Mouse (Mus musculus): ENCODE results near the gene Ppp1r16b. TPM values are rescaled to one million over a fixed set of nuclear protein-coding genes. Genes with fewer than 3 reads are reported as not detected.
A peak's percentile ranks its signal among the peaks of the same experiment; 100 is the strongest.

The Ppp1r16b gene
- polyA plus RNA-seq, 1 experiment from 2014 or later = 27.7 TPM

GRCm38 (mm10) chr2:158682344-158683037 is 17.3 kb downstream of the Ppp1r16b start:
- H3K4me2 ChIP-seq (ENCODE audit: low read length) = no peak overlapping the region
- no peak for ATAC-seq
- peaks cover 29% of the 10 kb centered on the region for H3K4me1 ChIP-seq (ENCODE audit: control insufficient read depth, insufficient read depth, low read length)
- peak overlapping the region; percentile 39; the same call in 1 of the 2 replicates for H3K27ac ChIP-seq (ENCODE audit: low read length)
- H3K36me3 ChIP-seq (ENCODE audit: control insufficient read depth, insufficient read depth, low read length) = no peaks in the 10 kb centered on the region
- H3K9ac ChIP-seq (ENCODE audit: low read depth, low read length) = no peak overlapping the region
- H3K27me3 ChIP-seq (ENCODE audit: control insufficient read depth, insufficient read depth, low read depth, low read length) = no peaks in the 10 kb centered on the region
- WGBS = 62% methylated on average over 11 of the region's 11 CpGs
- H3K4me3 ChIP-seq (ENCODE audit: low read depth, low read length) = no peak overlapping the region
- H3K9me3 ChIP-seq (replicated peaks; ENCODE audit: control insufficient read depth, low read length, poor library complexity, severe bottlenecking) = no peaks in the 10 kb centered on the region

GRCm38 (mm10) chr2:158683038-158683413 is 17.8 kb downstream of the Ppp1r16b start:
- H3K9me3 ChIP-seq (replicated peaks; ENCODE audit: control insufficient read depth, low read length, poor library complexity, severe bottlenecking) = no peaks in the 10 kb centered on the region
- peak overlapping the region; percentile 31; the same call in 1 of the 2 replicates for H3K27ac ChIP-seq (ENCODE audit: low read length)
- H3K4me2 ChIP-seq (ENCODE audit: low read length) = no peak overlapping the region
- peak; percentile 56 for ATAC-seq
- H3K4me3 ChIP-seq (ENCODE audit: low read depth, low read length) = no peak overlapping the region
- no peaks in the 10 kb centered on the region for H3K36me3 ChIP-seq (ENCODE audit: control insufficient read depth, insufficient read depth, low read length)
- H3K27me3 ChIP-seq (ENCODE audit: control insufficient read depth, insufficient read depth, low read depth, low read length) = no peaks in the 10 kb centered on the region
- no peak overlapping the region for H3K9ac ChIP-seq (ENCODE audit: low read depth, low read length)
- peaks cover 29% of the 10 kb centered on the region for H3K4me1 ChIP-seq (ENCODE audit: control insufficient read depth, insufficient read depth, low read length)
- WGBS = 12% methylated on average over 4 of the region's 4 CpGs

DNA sequence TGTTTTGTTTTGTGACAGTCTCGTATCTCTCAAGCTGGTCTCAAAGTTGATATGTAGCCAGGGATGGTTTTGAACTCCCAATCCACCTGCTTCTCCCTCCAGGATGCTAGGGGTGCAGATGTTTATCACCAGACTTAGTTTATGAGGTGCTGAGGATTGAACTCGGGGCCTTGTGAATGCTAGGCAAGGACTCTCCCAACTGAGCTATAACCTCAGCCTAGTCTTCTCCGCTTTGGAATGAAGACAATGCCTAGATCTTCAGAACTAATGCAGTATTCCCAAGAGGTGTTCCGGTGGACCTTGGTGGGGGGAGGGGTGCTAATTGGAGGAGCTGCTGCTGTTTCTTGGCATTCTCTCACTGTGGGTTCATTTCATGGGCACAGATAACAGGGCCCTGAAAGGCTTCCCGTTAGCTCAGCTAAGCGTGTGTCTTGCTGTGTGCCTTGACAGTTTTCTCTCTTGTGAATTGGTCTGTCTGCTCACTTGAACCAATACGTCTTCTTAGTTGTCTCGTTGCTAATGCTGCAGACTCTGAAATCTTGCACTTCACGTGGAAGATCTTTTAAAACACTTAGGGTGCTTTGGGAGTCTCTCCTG is 19.1 kb downstream of the Ppp1r16b start:
- no peak overlapping the region for H3K27ac ChIP-seq (ENCODE audit: low read length)
- H3K4me1 ChIP-seq (ENCODE audit: control insufficient read depth, insufficient read depth, low read length) = peaks cover 29% of the 10 kb centered on the region
- H3K9ac ChIP-seq (ENCODE audit: low read depth, low read length) = no peak overlapping the region
- 51% methylated on average over 9 of the region's 9 CpGs for WGBS
- no peaks in the 10 kb centered on the region for H3K36me3 ChIP-seq (ENCODE audit: control insufficient read depth, insufficient read depth, low read length)
- no peak overlapping the region for H3K4me2 ChIP-seq (ENCODE audit: low read length)
- no peaks in the 10 kb centered on the region for H3K9me3 ChIP-seq (replicated peaks; ENCODE audit: control insufficient read depth, low read length, poor library complexity, severe bottlenecking)
- H3K27me3 ChIP-seq (ENCODE audit: control insufficient read depth, insufficient read depth, low read depth, low read length) = no peaks in the 10 kb centered on the region
- no peak for ATAC-seq
- H3K4me3 ChIP-seq (ENCODE audit: low read depth, low read length) = no peak overlapping the region

DNA sequence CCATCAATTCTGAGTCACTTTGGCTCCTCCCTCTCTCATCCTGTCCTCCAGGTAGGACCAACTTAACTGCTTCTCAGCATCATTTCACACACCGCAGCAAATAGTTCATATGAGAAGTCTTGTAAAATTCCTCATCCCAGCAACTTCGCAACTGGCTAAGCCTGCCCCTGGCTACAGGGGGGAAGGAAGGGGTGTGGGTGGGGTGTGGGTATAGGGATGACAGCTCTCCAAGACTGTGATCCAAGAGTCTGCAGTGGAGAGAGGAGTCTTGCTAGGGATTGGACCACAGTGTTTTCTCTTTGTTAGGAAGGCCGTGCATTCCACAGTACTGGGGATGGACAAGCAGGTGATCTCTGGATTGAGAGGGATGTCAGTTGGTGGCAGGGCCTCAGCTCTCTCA is 19.7 kb downstream of the Ppp1r16b start:
- ATAC-seq = no peak
- peaks cover 34% of the 10 kb centered on the region for H3K4me1 ChIP-seq (ENCODE audit: control insufficient read depth, insufficient read depth, low read length)
- 80% methylated on average over 3 of the region's 3 CpGs for WGBS
- no peak overlapping the region for H3K9ac ChIP-seq (ENCODE audit: low read depth, low read length)
- no peak overlapping the region for H3K27ac ChIP-seq (ENCODE audit: low read length)
- no peaks in the 10 kb centered on the region for H3K27me3 ChIP-seq (ENCODE audit: control insufficient read depth, insufficient read depth, low read depth, low read length)
- H3K36me3 ChIP-seq (ENCODE audit: control insufficient read depth, insufficient read depth, low read length) = no peaks in the 10 kb centered on the region
- H3K9me3 ChIP-seq (replicated peaks; ENCODE audit: control insufficient read depth, low read length, poor library complexity, severe bottlenecking) = no peaks in the 10 kb centered on the region
- H3K4me2 ChIP-seq (ENCODE audit: low read length) = no peak overlapping the region
- no peak overlapping the region for H3K4me3 ChIP-seq (ENCODE audit: low read depth, low read length)

GRCm38 (mm10) chr2:158686394-158686793 is 21.2 kb downstream of the Ppp1r16b start:
- ATAC-seq = no peak
- Histone ChIP-seq H3K36me3 (ENCODE audit: control insufficient read depth, insufficient read depth, low read length) (no peaks in the 10 kb centered on the region), H3K27ac (ENCODE audit: low read length) (no peak overlapping the region), H3K9me3 (replicated peaks; ENCODE audit: control insufficient read depth, low read length, poor library complexity, severe bottlenecking) (no peaks in the 10 kb centered on the region), H3K4me2 (ENCODE audit: low read length) (no peak overlapping the region), H3K27me3 (ENCODE audit: control insufficient read depth, insufficient read depth, low read depth, low read length) (no peaks in the 10 kb centered on the region), H3K4me3 (ENCODE audit: low read depth, low read length) (no peak overlapping the region), H3K9ac (ENCODE audit: low read depth, low read length) (no peak overlapping the region), H3K4me1 (ENCODE audit: control insufficient read depth, insufficient read depth, low read length) (peaks cover 35% of the 10 kb centered on the region)
- WGBS = 71% methylated on average over 2 of the region's 2 CpGs

DNA sequence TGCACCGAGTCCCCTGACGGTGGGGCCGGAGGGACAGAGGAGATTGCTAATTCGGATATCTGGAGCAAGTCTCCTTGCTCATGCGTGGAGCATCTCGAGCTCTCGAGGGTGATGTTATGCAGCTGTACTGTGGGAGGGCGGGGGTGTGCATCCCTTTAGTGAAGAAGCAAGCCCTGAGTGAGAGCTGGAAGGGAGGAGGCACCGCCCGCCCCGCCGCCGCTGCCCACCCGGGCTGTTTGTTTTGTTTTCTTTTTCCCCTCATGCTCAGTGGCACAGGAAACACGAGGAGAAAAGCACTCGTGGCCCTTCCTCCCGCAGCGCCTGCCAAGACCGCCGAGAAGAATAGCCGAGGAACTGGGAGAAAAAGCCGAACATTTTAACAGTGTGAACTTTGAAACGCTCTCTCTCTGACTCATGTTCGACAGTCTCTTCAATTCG is 22.6 kb downstream of the Ppp1r16b start:
- Histone ChIP-seq H3K27ac (ENCODE audit: low read length) (no peak overlapping the region), H3K36me3 (ENCODE audit: control insufficient read depth, insufficient read depth, low read length) (no peaks in the 10 kb centered on the region), H3K4me3 (ENCODE audit: low read depth, low read length) (no peak overlapping the region), H3K27me3 (ENCODE audit: control insufficient read depth, insufficient read depth, low read depth, low read length) (no peaks in the 10 kb centered on the region), H3K9ac (ENCODE audit: low read depth, low read length) (no peak overlapping the region), H3K4me2 (ENCODE audit: low read length) (no peak overlapping the region), H3K4me1 (ENCODE audit: control insufficient read depth, insufficient read depth, low read length) (peaks cover 23% of the 10 kb centered on the region), H3K9me3 (replicated peaks; ENCODE audit: control insufficient read depth, low read length, poor library complexity, severe bottlenecking) (no peaks in the 10 kb centered on the region)
- ATAC-seq = no peak
- WGBS = 55% methylated on average over 25 of the region's 25 CpGs

DNA sequence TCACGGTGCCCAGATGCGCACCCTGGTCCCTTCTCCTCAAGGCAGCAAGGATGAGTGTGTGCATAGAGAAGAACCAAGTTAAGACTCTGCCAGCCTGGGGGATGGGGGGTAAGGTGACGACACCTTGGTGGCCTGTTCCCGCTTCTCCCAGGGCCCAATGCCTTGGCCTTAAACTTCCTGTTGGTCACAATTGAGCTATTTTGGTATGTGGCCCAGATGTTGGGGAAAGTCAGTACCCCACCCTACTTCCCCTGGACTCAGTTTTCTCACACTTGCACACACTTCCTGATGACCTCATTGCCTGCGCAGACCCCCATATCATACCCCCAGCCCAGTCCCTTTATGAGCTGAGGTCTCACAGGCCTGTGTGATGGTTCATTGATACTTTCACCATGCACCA is 23.9 kb downstream of the Ppp1r16b start:
- Histone ChIP-seq H3K4me1 (ENCODE audit: control insufficient read depth, insufficient read depth, low read length) (peaks cover 14% of the 10 kb centered on the region), H3K36me3 (ENCODE audit: control insufficient read depth, insufficient read depth, low read length) (no peaks in the 10 kb centered on the region), H3K9ac (ENCODE audit: low read depth, low read length) (no peak overlapping the region), H3K4me3 (ENCODE audit: low read depth, low read length) (no peak overlapping the region), H3K27me3 (ENCODE audit: control insufficient read depth, insufficient read depth, low read depth, low read length) (no peaks in the 10 kb centered on the region), H3K27ac (ENCODE audit: low read length) (no peak overlapping the region; the same call in 1 of the 2 replicates), H3K4me2 (ENCODE audit: low read length) (no peak overlapping the region), H3K9me3 (replicated peaks; ENCODE audit: control insufficient read depth, low read length, poor library complexity, severe bottlenecking) (no peaks in the 10 kb centered on the region)
- ATAC-seq = no peak
- 94% methylated on average over 5 of the region's 5 CpGs for WGBS

DNA sequence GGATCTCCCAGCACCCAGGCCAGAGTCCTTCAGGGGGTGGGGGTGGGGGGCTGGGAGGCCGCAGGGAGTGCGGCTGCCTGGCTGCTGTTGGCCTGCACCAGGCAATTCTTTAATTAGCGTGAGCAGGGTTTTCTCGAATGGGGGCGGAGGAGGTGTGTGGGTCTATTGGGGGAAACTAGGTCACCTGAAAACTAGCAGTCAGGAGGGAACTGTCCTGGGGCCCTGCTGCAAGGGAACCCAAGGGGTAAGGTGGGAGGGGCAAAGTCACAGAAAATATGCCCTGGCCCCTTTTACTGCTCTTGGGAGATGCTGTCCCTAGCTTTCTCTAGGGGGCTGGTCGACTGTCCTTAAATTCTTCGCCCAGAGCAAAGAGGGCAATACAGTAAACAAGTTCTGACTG is 24.4 kb downstream of the Ppp1r16b start:
- WGBS = 64% methylated on average over 7 of the region's 7 CpGs
- H3K36me3 ChIP-seq (ENCODE audit: control insufficient read depth, insufficient read depth, low read length) = no peaks in the 10 kb centered on the region
- no peak overlapping the region for H3K9ac ChIP-seq (ENCODE audit: low read depth, low read length)
- no peak for ATAC-seq
- H3K27me3 ChIP-seq (ENCODE audit: control insufficient read depth, insufficient read depth, low read depth, low read length) = no peaks in the 10 kb centered on the region
- H3K4me1 ChIP-seq (ENCODE audit: control insufficient read depth, insufficient read depth, low read length) = peaks cover 9% of the 10 kb centered on the region; the same call in 1 of the 2 replicates
- no peaks in the 10 kb centered on the region for H3K9me3 ChIP-seq (replicated peaks; ENCODE audit: control insufficient read depth, low read length, poor library complexity, severe bottlenecking)
- no peak overlapping the region for H3K4me2 ChIP-seq (ENCODE audit: low read length)
- H3K4me3 ChIP-seq (ENCODE audit: low read depth, low read length) = no peak overlapping the region
- H3K27ac ChIP-seq (ENCODE audit: low read length) = no peak overlapping the region; the same call in 1 of the 2 replicates

DNA sequence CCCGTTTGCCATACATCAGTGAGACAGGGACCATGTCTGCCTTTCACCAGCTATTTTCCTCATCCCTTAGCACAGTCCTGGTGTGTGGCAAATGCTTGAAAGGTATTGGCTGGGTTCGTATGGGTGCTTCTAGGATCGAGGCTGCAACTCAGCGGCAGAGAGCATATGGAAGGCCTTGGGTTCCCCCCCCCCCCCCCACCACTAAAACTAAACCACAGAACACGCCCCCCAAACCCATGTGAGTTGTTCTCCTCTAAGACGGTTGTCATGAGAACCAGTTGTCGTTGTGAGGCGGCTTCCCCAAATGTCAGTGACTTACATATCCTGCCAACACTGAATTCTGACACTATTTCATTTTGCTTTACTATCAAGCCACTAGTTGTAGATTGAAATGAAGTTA is 24.9 kb downstream of the Ppp1r16b start:
- Histone ChIP-seq H3K4me3 (ENCODE audit: low read depth, low read length) (no peak overlapping the region), H3K4me2 (ENCODE audit: low read length) (no peak overlapping the region), H3K4me1 (ENCODE audit: control insufficient read depth, insufficient read depth, low read length) (peaks cover 8% of the 10 kb centered on the region; the same call in 1 of the 2 replicates), H3K27ac (ENCODE audit: low read length) (no peak overlapping the region), H3K27me3 (ENCODE audit: control insufficient read depth, insufficient read depth, low read depth, low read length) (no peaks in the 10 kb centered on the region), H3K36me3 (ENCODE audit: control insufficient read depth, insufficient read depth, low read length) (no peaks in the 10 kb centered on the region), H3K9ac (ENCODE audit: low read depth, low read length) (no peak overlapping the region), H3K9me3 (replicated peaks; ENCODE audit: control insufficient read depth, low read length, poor library complexity, severe bottlenecking) (no peaks in the 10 kb centered on the region)
- no peak for ATAC-seq
- WGBS = 57% methylated on average over 8 of the region's 8 CpGs

All from midbrain, embryonic 16.5 days (tissue).